Mouse (Mus musculus): ENCODE measurements around the gene Tmem138.
"Not testable (repeated sequence)": the region's sequence is repeated elsewhere in the genome, so short reads cannot be mapped to it uniquely, and the experiment has no call there.

Gene Tmem138

DNA sequence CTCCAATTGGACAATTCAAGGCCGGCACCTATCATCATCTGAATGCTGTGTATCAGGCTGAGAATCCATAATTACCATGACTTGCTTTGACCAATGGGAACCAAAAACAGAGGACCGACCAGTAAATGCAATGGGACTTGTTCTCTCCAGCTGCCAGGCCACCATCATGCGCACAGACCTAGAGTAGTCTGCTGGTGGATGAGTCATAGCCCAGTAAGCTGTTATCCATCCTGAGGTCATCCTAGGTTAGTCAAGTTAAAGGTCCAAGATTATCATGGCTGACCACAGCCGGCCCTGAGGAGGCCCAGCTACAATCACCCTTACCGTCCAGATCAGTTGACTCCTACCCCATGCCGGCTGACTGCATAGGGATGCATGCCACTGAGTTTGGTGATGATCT is 7.5 kb downstream of the Tmem138 start:
- in situ Hi-C loops (cut with MboI), result no loop called here

DNA sequence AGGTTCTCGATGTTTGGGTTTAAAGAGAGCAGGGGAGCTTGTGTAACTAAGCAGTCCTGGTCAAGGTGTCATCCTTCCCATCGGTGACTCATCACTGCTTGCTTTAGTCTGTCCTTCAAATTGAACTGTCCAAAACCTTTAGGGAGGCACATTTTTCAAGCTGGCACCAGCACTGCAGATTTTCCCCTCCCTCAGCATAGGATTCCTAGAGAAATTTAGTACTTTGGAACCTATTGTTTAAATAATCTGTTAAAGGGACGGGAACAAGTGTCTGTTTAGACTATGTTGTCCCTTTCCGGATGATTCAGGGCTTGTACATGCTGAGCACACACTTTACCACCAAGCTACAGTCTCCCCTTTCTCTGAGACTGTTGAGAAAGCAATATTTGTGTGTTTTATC is 11.9 kb downstream of the Tmem138 start:
- in situ Hi-C loops (cut with MboI), result no loop called here

DNA sequence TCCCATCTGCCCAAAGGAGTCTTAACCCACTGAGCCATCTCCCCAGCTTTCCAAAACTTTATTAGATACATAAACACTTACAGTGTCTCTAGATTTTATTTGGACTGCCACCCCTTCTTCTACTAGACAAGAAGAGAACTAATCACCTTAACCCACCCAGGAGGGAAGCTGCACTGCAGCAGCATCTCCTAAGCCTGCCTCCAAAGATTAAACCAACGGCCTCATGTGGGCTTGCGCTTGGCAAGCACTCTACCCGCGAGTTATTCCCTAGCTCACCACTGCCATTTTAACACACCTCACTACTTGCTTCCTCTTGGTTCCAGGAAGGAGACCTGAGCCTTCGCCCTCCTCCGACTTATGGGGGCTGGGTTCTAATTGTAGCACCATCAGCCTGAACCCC is 12.9 kb downstream of the Tmem138 start:
- in situ Hi-C loops (cut with MboI), result no loop called here

DNA sequence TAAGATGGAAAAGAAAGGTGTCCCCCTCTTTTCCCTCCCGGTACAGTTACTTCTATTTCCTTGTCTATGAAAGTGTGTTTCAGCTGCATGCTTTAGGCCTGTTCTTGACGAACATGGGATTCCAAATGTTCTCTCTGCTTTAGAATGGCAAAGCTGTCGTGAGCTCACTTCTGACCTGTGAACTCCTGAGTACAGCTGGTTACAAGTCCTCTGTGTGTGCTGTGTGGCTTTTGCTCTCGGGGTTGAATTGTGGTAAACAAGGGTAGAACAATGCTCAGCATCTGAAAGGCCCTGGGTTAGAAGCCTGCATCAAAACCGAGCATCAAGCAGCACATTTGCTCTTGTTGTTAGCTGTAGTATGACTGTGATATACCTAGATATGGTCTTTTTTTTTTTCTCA is 14.8 kb downstream of the Tmem138 start:
- in situ Hi-C loops (cut with MboI), result no loop called here

DNA sequence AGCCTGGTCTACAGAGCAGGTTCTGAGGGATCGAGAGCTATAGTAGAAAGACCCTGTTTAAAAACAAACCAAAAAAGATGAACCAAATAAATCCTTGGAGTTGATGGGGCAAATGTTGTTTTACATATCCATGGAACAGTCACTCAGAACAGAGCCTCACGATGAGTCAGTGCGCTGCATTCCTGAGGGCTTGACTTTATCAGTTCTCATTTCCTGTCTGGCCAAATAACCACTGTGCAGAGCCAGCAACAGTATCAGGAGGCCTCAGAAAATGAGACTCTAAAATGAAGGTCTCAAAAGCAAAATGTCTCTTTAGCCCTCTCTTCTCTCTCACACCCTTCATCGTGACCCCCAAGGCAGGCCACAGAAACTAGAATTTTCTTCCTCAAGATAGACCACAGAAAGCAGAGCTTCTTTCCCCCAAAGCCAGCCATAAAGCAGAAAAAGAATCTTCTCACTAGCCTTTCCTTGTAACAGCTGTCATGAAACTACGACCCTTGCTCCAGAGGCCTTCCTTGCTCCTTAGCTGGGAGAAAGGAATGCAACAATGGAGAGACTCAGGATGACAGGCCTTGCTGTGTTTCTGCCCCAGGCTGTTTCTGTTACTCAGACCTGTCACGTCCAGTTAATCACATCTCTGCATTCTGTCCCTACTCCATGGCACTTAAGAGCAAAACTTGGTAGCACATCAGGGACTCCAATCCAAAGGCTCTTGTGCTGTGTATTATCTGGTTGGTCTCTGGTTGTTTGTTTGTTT is 15.4 kb downstream of the Tmem138 start:
- in situ Hi-C loops (cut with MboI), result no loop called here

DNA sequence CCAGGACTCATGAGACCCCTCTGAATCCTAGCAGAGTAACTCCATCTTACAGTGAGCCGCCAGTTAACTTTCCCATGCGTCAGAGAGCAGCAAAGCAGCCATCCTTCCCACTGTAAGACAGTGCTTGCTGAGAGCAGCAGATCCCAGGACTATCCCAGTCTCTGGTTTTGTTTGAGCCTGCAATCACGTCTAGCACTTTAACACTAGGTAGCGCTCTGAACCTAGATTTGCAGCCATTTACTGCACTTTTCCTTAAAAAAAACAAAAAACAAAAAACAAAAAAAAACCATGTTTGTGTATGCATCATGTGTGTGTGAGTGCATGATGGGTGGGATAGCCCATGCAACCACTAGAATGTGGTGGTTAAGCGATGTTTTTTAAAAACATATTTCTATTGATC is 17.1 kb downstream of the Tmem138 start:
- in situ Hi-C loops (cut with MboI), result no loop called here

DNA sequence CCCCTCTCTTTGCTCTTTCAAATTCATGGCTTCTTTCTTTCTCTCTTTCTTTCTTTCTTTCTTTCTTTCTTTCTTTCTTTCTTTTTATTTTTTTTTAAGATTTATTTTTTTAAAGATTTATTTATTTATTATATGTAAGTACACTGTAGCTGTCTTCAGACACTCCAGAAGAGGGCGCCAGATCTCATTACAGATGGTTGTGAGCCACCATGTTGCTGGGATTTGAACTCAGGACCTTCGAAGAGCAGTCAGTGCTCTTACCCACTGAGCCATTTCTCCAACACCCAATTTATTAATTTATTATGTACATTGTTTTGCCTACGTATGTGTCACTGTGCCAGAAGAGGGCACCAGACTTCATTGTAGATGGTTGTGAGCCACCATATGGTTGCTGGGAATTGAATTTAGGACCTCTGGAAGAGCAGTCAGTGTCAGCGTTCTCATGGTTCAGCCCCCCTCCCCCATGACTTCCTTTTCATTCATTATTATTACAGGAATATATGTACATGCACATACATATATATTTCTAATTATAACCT is 19.3 kb downstream of the Tmem138 start:
- in situ Hi-C loops (cut with MboI), result not testable (repeated sequence)

DNA sequence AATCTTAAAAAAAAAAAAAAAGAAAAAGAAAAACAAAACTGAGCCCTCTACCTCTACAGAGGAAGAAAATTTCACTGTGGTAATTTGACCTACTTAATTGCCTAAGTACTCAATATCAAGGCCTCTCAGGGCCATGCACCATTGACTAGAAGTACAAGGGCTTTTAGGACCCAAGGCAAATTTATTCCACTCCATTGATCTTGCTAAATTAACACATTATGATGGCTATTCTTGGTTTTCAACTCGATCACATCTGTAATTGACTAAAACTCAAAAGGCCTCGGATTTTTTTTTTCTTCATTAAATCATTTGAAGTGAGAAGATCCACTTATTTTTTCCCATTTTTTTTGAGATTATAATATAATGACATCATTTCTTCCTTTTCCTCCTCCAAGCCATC is 19.7 kb downstream of the Tmem138 start:
- in situ Hi-C loops (cut with MboI), result no loop called here

DNA sequence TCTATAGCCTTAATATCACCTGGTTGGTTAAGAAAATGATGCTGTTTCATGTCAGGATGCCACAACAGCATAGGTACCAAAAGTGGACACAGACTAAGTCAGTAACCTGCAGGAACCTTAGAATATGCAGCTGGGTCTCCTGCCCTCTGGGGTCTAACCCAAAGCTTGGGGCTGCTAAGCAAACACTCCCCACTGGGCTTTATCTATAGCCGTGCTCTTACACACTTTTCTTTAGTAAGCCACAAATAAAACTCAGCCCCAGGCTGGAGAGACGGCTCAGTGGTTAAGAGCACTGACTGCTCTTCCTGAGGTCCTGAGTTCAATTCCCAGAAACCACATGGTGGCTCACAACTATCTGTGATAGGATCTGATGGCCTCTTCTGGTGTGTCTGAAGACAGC is 20.2 kb downstream of the Tmem138 start:
- in situ Hi-C loops (cut with MboI), result no loop called here

DNA sequence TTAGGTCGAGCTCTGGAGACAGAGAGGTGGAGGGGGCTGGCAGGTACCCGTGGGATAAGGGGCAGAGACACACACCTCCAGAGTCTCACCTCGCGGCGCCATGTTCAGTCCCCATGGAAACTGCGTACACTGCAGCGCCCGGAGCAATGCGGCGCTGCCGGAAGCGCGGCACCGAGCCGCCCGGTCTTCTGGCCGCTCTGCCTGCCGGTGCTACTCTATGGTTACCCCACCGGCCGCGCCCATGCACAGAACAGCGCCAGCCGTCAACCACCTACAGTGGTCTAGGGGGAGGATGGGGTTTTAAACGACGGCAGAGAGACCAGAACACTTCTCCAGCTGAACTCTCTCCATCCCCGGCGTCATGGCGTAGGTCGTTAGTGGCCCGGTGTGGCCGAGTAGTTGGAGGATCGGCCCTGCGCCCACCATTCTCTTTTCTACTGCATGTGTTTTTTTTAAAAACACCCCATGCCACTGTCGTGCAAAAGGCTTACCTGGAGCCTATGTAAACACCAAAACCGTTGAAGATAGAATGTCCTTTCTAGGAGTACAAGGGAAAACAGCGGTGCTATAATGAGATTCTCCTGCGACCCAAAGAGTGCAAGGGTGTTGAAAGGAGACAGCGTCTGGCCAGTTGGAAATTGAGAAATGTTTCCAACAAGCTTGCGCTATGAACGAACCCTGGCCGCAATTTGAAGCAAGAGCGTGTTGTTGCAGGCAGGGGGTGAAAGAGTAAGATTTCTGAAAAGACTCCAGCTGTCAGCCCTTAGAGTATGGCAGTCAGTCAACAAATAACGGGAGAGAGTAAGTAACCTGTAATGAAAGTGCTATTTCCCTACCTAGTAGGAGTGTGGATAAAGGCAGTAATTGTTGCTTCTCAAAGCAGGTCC is 21.3 kb downstream of the Tmem138 start, which contains the start of gene Tmem216:
Tmem216 (minus strand) TSS at position 615 of the 887 bp plus-strand sequence.
- in situ Hi-C loops (cut with MboI), result no loop called here

DNA sequence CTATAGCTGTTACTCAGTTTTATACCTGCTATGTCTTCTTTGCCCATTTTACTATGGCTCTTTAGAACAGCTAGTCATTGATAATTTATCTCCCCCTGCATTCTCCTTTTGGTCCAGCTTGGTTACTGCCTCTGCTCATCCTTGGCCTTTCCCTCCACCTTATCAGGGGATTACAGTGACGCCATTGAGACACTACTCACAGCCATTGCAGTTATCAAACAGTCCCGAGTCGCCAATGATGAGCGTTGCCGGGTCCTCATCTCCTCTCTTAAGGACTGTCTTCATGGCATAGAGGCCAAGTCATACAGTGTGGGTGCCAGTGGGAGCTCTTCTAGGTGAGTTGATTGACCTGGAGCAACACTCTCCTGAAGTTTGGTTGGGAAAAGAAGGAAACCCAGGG is 37.7 kb downstream of the Tmem138 start:
- in situ Hi-C loops (cut with MboI), result no loop called here

DNA sequence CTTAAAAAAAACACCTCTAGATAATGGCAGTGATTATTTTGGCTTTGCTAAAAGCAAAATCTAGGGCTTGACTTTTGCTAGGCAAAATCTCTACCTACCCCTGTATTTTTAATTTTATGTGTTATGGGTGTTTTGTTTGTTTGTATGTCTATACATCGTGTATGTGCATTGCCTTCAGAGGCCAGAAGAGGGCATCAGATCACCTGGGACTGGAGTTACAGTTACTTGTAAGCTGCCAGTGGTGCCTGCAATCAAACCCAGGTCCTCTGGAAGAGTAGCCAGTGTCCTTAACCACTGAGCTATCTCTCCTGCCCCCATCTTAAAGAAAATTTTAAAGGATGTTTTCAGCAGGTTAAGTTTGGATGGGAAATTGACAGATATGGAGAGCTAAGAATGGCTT is 47.1 kb downstream of the Tmem138 start:
- in situ Hi-C loops (cut with MboI), result no loop called here

DNA sequence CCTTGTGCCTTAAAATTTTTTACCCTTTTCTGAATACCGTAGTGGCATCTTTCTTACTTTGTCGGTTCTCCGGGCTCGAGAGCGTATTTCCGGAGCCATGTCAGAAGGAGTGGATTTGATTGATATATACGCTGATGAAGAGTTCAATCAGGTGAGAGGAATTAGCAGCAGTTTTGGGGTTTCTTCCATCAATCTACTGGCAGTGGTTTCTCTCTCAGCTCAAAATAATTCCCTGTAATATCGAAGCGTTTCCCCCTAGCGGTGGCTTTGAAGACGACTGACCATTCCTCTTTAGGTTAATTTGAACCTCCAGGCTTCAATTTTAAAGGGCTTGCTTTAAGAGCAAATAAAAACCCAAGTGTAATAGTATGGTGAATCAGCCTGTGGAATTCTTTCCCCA is 51.3 kb downstream of the Tmem138 start, which contains the start of gene Sdhaf2:
Sdhaf2 (minus strand) TSS at position 233 of the 400 bp plus-strand sequence.
- in situ Hi-C loops (cut with MboI), result no loop called here

DNA sequence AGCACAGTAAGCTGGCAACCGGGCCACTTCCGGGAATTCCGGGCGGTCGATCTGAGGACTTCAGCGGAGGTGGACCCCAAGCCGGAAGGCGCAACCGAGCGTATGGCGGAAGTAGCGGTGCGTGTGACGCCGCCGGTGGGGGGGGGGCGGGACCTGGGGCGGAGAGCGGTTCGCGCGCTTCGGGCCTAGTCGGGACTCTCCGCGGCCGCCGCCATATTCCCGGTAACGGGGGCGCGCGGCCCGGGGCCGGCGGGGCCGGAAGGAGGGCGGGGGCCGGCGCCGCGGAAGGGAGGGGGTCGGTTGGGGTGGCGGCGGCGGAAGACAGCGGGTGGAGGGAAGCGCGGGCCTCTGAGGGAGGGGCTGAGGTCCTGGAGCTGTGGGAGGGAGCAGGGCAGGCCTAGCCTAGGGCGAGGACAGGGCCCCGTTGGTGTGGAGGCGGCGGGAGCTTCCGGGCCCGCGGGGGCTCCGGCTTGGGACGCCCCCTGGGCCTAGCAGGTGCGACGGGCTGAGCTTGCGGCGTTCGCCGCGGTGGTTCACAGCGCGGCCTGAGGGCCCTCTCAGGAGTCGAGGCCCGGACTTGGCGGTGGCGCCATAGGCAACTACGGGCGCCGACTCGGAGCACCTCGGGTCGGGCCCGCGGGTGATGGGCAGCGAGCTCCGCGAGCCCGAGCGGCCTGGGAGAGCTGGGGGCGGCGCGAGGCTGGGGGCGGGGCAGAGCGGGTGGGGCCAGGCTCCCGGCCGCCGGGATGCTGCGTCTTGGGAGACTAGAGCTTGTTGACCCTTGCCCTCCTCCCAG is 51.9 kb downstream of the Tmem138 start, which contains the start of gene Cpsf7:
Cpsf7 (plus strand) TSS at position 161 of the 796 bp plus-strand sequence.
- in situ Hi-C loops (cut with MboI), result no loop called here

DNA sequence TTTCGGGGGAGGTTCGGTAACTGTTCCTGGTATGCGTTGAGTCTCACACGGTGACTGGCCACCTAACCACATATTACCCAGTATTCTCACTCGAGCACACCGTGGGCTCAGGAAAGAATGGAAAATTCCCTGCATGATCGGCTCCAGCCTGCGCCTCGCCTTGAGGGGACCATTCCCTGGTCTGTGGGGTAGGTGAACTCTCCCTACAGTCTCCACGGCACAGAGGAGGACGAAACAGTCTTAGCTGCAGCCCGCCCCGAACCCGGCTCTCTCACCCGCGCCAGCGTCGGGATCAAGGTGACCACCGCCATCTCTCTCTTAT is 52.4 kb downstream of the Tmem138 start:
- in situ Hi-C loops (cut with MboI), result no loop called here

DNA sequence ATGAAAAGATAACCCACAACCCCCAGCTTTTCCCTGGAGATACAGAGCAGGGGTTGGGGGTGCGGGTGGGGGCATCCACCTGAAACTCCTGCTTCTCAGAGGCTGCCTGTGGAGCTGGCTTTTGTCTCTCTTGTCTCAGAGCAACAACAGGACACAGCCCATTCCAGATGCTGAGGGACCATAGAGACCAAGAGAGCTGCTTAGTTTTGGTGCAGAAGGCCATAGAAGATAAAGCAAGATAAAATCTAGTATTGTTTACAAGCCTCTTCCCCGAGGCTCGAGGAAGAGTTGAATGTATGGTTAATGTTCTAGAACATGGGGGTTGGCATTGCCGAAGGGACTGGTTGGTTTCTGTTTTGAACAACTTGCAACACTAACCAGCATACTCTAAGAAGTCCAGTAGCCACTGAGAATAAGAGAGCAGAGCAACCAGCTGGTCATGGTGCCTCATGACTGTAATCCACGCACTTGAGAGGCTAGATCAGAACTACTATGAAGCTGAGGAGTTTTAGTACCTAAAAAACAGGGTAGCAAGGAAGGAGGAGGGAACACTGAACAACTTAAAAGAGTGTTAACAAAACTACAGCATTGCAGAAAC is 53.6 kb downstream of the Tmem138 start:
- in situ Hi-C loops (cut with MboI), result no loop called here

DNA sequence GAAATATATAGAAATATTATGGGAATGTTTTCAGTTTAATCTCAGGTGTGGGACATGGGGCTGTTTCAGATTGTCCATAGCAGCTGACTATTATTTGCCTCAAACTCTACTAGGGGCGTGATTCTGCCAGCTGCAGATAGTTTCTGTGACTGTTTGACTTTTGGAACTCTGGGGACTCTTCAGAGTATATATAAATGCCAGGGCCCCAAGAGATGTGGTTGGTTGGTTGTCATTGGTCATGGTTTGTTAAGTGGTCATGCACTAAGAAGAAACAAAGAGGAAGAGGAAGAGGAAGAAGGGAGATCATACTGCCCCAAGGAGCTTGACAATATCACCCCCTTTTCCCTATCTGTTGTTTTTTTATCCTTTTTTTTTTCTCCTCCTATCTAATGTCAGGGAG is 55.2 kb downstream of the Tmem138 start:
- in situ Hi-C loops (cut with MboI), result no loop called here

All from mature B cell (primary cell).